Mouse (Mus musculus) thymus, postnatal 36 days (tissue): ENCODE measurements around the gene Vtcn1.
"Not testable (repeated sequence)": the region's sequence is repeated elsewhere in the genome, so short reads cannot be mapped to it uniquely, and the experiment has no call there.

ENCODE experiments used
- DNase-seq, 2 experiments: peaks; one replicate each; pipeline ENCODE4 v3.0.0; 2022; ENCODE audit warnings: mixed read lengths in 2 of 2

Gene Vtcn1

GRCm38 (mm10) chr3:100825225-100825965 is at the start of gene Vtcn1:
Gene Vtcn1, plus strand, starts transcription at chr3:100825459.
- DNase-seq, result no peak

- DNase-seq, result no peak
Measured at GRCm38 (mm10) chr3:100776967-100777366, 48.3 kb upstream of the Vtcn1 start.

- DNase-seq, result no peak
Measured at GRCm38 (mm10) chr3:100777568-100777967, 47.7 kb upstream of the Vtcn1 start.

DNA sequence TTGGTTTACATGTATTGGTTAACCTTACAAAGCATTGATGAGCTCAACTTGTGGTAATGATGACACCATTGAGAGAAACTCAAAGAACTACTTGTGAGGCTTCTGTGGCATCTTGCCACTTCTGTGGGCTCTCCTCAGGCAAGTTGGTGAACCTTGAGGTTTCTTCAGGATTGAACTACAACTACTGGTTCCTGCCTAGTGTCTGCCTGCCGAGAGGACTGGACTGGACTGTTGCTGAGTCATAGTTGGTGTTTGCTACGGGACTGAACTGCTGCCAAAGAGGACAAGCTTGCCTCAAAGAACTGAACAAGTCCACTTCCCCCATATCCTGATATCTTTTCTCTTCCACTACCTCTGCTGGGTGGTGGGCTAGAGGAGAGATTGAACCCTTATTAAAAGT is 39.2 kb upstream of the Vtcn1 start:
- no peak for DNase-seq

GRCm38 (mm10) chr3:100791670-100792069 is 33.6 kb upstream of the Vtcn1 start:
- DNase-seq, result no peak

- no peak for DNase-seq
Measured at GRCm38 (mm10) chr3:100793345-100793744, 31.9 kb upstream of the Vtcn1 start.

GRCm38 (mm10) chr3:100796571-100796970 is 28.7 kb upstream of the Vtcn1 start:
- DNase-seq, result no peak

- DNase-seq, result peak; percentile 25 to 36
Measured at GRCm38 (mm10) chr3:100797166-100798145, 27.8 kb upstream of the Vtcn1 start.

DNA sequence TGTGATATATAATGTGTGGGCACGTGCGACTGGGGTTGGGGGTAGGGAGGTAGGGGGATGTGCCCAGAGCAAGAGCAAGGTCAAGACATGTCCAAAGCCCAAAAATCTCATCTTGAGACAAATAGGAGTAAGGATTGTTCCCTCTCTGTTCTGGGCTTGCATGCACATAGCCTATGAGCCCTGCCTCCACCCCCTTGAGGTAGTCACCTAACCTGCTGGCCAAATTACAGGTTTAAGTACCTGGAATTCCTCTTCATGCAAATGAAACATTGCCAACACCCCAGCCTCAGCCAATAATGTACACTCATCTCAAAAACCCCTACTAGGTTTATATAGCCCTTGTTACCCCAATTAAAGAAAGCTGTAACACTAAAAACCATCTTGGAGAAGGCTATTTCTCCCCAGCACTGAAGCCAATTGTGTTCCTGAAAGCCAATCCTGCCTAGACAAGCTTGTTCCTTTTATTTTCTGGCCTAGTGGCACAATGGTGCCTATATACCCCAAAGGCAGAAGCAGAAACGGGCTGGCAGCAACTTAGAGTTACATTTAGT is 26.3 kb upstream of the Vtcn1 start:
- DNase-seq, result no peak

DNA sequence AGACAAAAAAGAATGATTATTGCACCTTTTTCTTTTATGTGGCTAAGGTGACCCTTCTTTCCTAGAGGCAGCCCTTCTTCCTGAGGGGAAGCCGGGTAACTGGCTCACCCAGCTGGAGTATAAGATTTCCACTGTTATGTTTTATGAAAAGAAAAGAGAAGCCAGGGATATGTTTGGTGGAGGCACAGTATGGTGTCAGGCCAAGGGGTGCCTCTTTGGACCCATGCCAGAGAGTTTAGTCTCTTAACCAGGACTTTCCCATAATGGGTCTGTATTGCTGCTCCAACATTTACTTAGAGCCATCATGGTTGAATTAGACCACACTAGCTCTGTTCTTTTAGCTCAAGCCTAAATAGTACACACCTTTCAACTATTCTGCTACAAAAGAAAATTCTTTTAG is 20.3 kb upstream of the Vtcn1 start:
- DNase-seq, result no peak

DNA sequence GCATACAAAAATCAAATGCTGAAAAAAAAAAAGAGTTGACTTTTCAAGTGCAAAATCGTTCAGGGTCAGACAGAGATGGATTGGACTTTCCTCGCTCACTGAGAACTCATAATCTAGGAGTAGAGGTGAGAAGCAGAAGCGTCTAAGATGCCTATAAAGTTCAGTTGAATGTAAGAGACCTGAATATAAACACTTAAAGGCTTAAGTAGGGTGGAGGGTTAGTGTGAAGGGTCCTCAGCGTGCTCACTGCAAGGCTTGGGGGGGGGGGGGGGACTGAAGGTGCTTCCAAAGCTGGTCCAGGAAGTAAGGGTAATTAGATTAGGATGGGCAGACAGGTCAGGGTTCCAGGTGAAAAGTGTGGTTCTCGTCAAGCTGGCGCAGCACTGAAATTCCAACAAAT is 19.3 kb upstream of the Vtcn1 start:
- DNase-seq, result no peak

DNA sequence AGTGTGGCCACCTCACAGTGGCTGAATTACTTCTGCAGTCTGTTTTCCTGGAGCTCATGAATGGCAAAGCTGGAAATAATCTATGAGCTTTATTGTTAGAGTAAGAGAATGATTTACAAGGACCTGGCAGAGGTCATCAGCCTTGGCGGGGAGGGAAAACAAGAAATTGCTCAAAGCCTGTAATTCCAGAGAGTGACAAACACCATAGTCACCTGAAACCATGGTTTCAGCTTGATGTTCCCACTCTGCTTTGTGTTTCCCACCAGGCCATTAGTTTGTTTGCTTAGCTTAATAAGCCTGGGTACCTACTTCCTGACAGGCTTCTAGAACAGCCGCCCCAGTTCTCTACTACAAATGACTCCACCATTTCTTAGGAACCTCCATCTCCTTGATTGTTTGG is 14.8 kb upstream of the Vtcn1 start:
- no peak for DNase-seq

- DNase-seq, result no peak
Measured at GRCm38 (mm10) chr3:100811836-100812235, 13.4 kb upstream of the Vtcn1 start.

DNA sequence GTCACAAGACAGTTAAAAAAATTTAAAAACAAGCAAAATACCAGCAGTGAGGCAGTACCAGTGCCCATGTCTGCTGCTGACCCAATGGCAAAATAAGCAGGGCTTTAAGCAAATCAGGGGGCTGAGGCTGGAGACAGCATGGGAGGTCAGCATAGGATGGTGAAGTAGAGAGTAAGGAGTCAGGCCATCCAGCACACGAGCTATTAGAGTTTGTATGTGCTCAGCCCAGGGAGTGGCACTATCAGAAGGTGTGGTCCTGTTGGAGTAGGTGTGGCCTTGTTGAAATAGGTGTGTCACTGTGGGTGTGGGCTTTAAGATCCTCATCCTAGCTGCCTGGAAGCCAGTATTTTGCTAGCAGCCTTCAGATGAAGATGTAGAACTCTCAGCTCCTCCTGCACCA is 9.8 kb upstream of the Vtcn1 start:
- not testable (repeated sequence) for DNase-seq

DNA sequence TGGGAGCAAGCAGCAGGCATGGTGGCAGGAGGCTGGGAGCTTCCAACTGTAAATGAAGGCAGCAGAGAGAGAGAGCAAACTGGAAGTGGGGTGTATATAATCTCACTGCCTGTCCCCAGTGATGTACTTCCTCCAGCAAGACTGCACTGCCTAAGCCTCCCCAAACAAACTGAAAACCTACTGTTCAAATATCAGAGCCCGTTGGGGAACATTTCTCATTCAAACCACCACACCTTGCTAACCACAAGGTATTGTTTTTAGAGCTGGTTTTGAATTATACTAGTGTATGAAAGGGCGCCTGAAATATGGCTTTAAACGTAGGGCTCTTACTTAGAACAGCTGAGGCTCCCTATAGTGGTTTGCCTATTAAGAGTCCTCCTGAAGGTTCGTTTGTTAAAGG is 6.5 kb upstream of the Vtcn1 start:
- DNase-seq, result no peak

GRCm38 (mm10) chr3:100819571-100819970 is 5.7 kb upstream of the Vtcn1 start:
- no peak for DNase-seq

GRCm38 (mm10) chr3:100820852-100821251 is 4.4 kb upstream of the Vtcn1 start:
- DNase-seq, result no peak

GRCm38 (mm10) chr3:100821276-100821675 is 4.0 kb upstream of the Vtcn1 start:
- no peak for DNase-seq

GRCm38 (mm10) chr3:100843784-100844183 is 18.5 kb downstream of the Vtcn1 start:
- no peak for DNase-seq

DNA sequence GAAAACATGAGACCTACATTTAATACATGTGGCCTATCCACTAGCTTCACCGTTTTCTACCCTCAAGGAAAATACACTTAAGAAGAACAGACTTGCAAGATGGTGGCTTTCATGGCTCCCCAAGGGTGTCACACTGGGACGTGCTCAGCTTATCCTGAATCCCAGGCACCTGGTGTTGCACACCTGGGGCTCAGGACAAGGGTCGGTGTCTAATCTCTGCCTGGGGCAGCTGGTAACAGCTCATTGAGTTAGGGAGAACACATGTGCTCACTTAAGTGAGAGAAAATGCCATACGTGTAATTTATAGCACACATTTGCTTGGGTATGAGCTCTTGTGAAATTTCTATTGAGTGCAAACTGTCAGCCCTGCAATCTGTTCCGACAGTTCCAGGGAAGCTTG is 19.1 kb downstream of the Vtcn1 start:
- no peak for DNase-seq

DNA sequence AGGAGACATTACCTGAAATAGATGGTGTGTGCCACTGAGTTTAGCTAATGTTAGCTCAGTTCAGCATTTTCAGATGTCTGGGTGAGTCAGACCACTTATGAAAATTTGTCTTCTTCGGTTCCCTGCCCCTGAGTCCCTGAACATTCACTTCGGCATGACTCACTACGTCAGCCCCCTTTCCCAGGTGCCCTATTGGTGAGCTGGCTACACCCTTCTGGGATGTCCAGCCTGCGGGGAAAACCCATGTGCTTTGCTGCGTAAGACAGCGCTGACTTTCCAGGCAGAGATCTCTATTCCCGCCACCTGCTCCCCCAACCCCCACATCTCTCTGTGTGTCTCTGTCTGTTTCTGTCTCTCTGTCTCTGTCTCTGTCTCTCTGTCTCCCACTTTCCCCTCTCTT is 23.1 kb downstream of the Vtcn1 start:
- DNase-seq, result no peak

DNA sequence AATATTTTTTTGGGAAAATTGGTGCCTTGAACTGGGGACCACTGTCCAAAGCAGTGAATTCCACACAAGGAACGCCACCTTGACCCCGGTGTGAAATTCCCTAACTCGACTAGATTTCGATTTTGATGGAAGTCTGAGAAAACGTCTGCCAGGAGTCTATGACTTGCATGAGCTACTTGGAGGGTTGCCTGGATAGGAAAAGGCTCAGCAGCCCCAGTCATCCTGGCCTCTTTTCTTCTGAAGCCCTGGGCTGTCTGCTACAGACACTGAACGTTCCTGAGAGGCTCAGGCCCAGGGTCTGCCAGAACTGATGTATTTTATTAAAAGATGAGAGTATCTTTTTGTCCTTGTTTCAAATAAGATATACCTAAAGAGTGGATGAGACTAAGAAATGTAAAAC is 25.2 kb downstream of the Vtcn1 start:
- no peak for DNase-seq

DNA sequence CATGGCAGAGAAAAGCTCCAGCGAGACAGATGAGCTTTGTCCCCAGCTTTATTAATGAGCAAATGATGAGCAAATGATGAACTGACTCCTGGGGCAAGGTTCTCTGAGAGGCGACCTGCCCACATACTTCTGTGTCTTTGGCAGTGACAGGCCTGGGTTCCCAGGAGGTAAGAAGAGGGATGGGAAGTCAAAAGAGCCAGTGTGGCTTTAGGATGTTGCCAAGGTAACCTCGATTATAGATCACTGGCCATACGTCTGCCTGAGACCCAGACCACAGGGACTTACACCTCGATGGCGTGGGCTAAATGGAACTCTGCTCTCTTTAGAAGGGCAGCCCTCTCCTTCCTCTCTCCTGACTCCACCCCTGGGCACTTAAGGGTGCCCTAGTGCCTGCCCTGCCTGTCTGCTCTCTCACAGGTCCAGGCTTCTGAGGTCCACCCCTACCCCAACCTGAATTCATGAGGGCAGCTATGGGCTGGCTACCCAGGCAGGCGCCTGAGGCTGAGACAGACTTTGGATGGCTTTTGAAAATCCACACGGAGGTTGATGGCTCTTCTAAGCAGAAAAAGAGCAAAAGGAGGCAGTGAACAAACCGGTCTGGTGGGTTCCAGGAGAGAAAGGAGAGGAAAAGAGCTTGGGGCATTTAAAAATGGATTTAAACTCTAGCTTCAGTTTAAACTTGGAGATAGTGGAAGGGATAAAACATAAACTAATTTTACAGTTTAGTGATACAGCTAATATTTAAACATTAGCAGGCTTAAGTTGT is 31.0 kb downstream of the Vtcn1 start:
- no peak for DNase-seq
